Mouse (Mus musculus) liver, postnatal 0 days (tissue): ENCODE data around the gene Lrsam1.

Experiments
- CTCF ChIP-seq: sonication (generic); IDR thresholded peaks from 2 replicates; pipeline ENCODE4 v1.5.1; 2016; ENCODE audit warnings: antibody characterized with exemption, low read depth
- EP300 ChIP-seq: IDR thresholded peaks from 2 replicates; pipeline ENCODE4 v1.6.1; 2016; ENCODE audit warnings: antibody characterized with exemption, low read depth, mild to moderate bottlenecking

GRCm38 (mm10) chr2:32881054-32881453 lies 80.4 kb downstream of the Lrsam1 start:
- no peak for TF ChIP-seq CTCF
- no peak for TF ChIP-seq EP300
